Mouse (Mus musculus): Measurements from ENCODE around the gene Manba. TPM values are rescaled to one million over a fixed set of nuclear protein-coding genes. Genes with fewer than 3 reads are reported as not detected.

The Manba gene
- polyA plus RNA-seq (2016; fragmentation: Nextera tagmentation; extraction: Ambion mirVana), result 4.3 and 5.6 TPM in 2 replicates

GRCm38 (mm10) chr3:135485128-135485899, at the start of gene Manba:
Manba (plus strand) TSS chr3:135485611.
- Histone ChIP-seq H3K27ac (no peak within 1 kb of the TSS), H3K27me3 (peaks cover 18% of the 10 kb centered on the region), H3K9ac (replicated peaks) (peak within 1 kb of the TSS; percentile 65), H3K4me3 (replicated peaks) (peak within 1 kb of the TSS; percentile 60), H3K9me3 (no peaks in the 10 kb centered on the region), H3K4me1 (replicated peaks) (peaks cover 5% of the 10 kb centered on the region; the same call in 1 of the 2 replicates), H3K36me3 (no peaks in the 10 kb centered on the region), H3K4me2 (peak within 1 kb of the TSS; percentile 97)
- WGBS, result 3% methylated on average over 48 of the region's 48 CpGs
- peak; percentile 85 for ATAC-seq (ENCODE audit: insufficient number of reproducible peaks, insufficient read depth, low FRiP score, low TSS enrichment, low read depth)

- Histone ChIP-seq H3K4me2 (peak overlapping the region; percentile 58), H3K9ac (replicated peaks) (peak overlapping the region; percentile 63), H3K27ac (peak overlapping the region; percentile 100), H3K27me3 (no peaks in the 10 kb centered on the region), H3K9me3 (no peaks in the 10 kb centered on the region), H3K36me3 (peaks cover 4% of the 10 kb centered on the region; the same call in 1 of the 2 replicates), H3K4me1 (replicated peaks) (peaks cover 14% of the 10 kb centered on the region), H3K4me3 (replicated peaks) (peak overlapping the region; percentile 98)
- WGBS, result 44% methylated on average over 14 of the region's 14 CpGs
- no peak for ATAC-seq (ENCODE audit: insufficient number of reproducible peaks, insufficient read depth, low FRiP score, low TSS enrichment, low read depth)
These were observed 48.4 kb upstream of the Manba start for GRCm38 (mm10) chr3:135436901-135437616.

- peaks cover 15% of the 10 kb centered on the region for H3K4me1 ChIP-seq (replicated peaks)
- ATAC-seq (ENCODE audit: insufficient number of reproducible peaks, insufficient read depth, low FRiP score, low TSS enrichment, low read depth), result peak; percentile 94
- WGBS, result under 1% methylated on average over 56 of the region's 56 CpGs
These were observed 47.5 kb upstream of the Manba start, which contains the start of gene Ube2d3 for GRCm38 (mm10) chr3:135437758-135438495. Ube2d3 (plus strand) TSS chr3:135438149.

GRCm38 (mm10) chr3:135438531-135438912, 46.9 kb upstream of the Manba start:
- peaks cover 21% of the 10 kb centered on the region for H3K4me1 ChIP-seq (replicated peaks)
- H3K9ac ChIP-seq (replicated peaks), result peak overlapping the region; percentile 96
- H3K27ac ChIP-seq, result peak overlapping the region; percentile 100
- no peaks in the 10 kb centered on the region for H3K27me3 ChIP-seq
- peaks cover 11% of the 10 kb centered on the region for H3K36me3 ChIP-seq
- H3K9me3 ChIP-seq, result no peaks in the 10 kb centered on the region
- ATAC-seq (ENCODE audit: insufficient number of reproducible peaks, insufficient read depth, low FRiP score, low TSS enrichment, low read depth), result peak; percentile 80
- peak overlapping the region; percentile 97 for H3K4me2 ChIP-seq
- under 1% methylated on average over 36 of the region's 50 CpGs for WGBS
- H3K4me3 ChIP-seq (replicated peaks), result peak overlapping the region; percentile 98

More at GRCm38 (mm10) chr3:135437758-135438495, 47.5 kb upstream of the Manba start, which contains the start of gene Ube2d3:
- peak within 1 kb of the TSS; percentile 98 for H3K4me3 ChIP-seq (replicated peaks)
- H3K27ac ChIP-seq, result peak within 1 kb of the TSS; percentile 100
- peaks cover 5% of the 10 kb centered on the region for H3K36me3 ChIP-seq
- H3K27me3 ChIP-seq, result no peaks in the 10 kb centered on the region
- H3K9ac ChIP-seq (replicated peaks), result peak within 1 kb of the TSS; percentile 96
- H3K4me2 ChIP-seq, result peak within 1 kb of the TSS; percentile 97
- H3K9me3 ChIP-seq, result no peaks in the 10 kb centered on the region

- peak; percentile 71 for ATAC-seq (ENCODE audit: insufficient number of reproducible peaks, insufficient read depth, low FRiP score, low TSS enrichment, low read depth)
- 1% methylated on average over 56 of the region's 76 CpGs for WGBS
- H3K27me3 ChIP-seq, result no peaks in the 10 kb centered on the region
These were observed 46.4 kb upstream of the Manba start for GRCm38 (mm10) chr3:135438913-135439531.

GRCm38 (mm10) chr3:135439651-135440050, 45.8 kb upstream of the Manba start:
- Histone ChIP-seq H3K9ac (replicated peaks) (peak overlapping the region; percentile 96), H3K4me3 (replicated peaks) (peak overlapping the region; percentile 98), H3K4me1 (replicated peaks) (peaks cover 21% of the 10 kb centered on the region), H3K27ac (peak overlapping the region; percentile 100), H3K4me2 (peak overlapping the region; percentile 97), H3K36me3 (peaks cover 15% of the 10 kb centered on the region), H3K27me3 (no peaks in the 10 kb centered on the region), H3K9me3 (no peaks in the 10 kb centered on the region)
- no peak for ATAC-seq (ENCODE audit: insufficient number of reproducible peaks, insufficient read depth, low FRiP score, low TSS enrichment, low read depth)
- WGBS, result 4% methylated on average over 15 of the region's 15 CpGs

More at GRCm38 (mm10) chr3:135438913-135439531, 46.4 kb upstream of the Manba start:
- Histone ChIP-seq H3K9ac (replicated peaks) (peak overlapping the region; percentile 96), H3K4me2 (peak overlapping the region; percentile 97), H3K9me3 (no peaks in the 10 kb centered on the region), H3K36me3 (peaks cover 15% of the 10 kb centered on the region), H3K4me3 (replicated peaks) (peak overlapping the region; percentile 98), H3K4me1 (replicated peaks) (peaks cover 21% of the 10 kb centered on the region), H3K27ac (peak overlapping the region; percentile 100)

- Histone ChIP-seq H3K9me3 (no peaks in the 10 kb centered on the region), H3K4me3 (replicated peaks) (peak overlapping the region; percentile 98), H3K27me3 (no peaks in the 10 kb centered on the region), H3K4me1 (replicated peaks) (peaks cover 21% of the 10 kb centered on the region), H3K36me3 (peaks cover 19% of the 10 kb centered on the region), H3K4me2 (peak overlapping the region; percentile 97), H3K27ac (0 out of 2 replicates have a peak overlapping the region, but pooled peaks have one; percentile 100), H3K9ac (replicated peaks) (peak overlapping the region; percentile 96)
- ATAC-seq (ENCODE audit: insufficient number of reproducible peaks, insufficient read depth, low FRiP score, low TSS enrichment, low read depth), result no peak
- 24% methylated on average over 7 of the region's 7 CpGs for WGBS
These were observed 45.2 kb upstream of the Manba start for GRCm38 (mm10) chr3:135440221-135440620.

- Histone ChIP-seq H3K4me2 (peak overlapping the region; percentile 97), H3K27ac (no peak overlapping the region), H3K9me3 (no peaks in the 10 kb centered on the region), H3K9ac (replicated peaks) (peak overlapping the region; percentile 96), H3K4me3 (replicated peaks) (peak overlapping the region; percentile 98), H3K27me3 (no peaks in the 10 kb centered on the region), H3K36me3 (peaks cover 19% of the 10 kb centered on the region), H3K4me1 (replicated peaks) (peaks cover 21% of the 10 kb centered on the region)
- ATAC-seq (ENCODE audit: insufficient number of reproducible peaks, insufficient read depth, low FRiP score, low TSS enrichment, low read depth), result no peak
- 52% methylated on average over 10 of the region's 10 CpGs for WGBS
These were observed 44.8 kb upstream of the Manba start for GRCm38 (mm10) chr3:135440621-135441020.

GRCm38 (mm10) chr3:135444930-135445329, 40.5 kb upstream of the Manba start:
- no peak overlapping the region for H3K9ac ChIP-seq (replicated peaks)
- ATAC-seq (ENCODE audit: insufficient number of reproducible peaks, insufficient read depth, low FRiP score, low TSS enrichment, low read depth), result no peak
- peaks cover 18% of the 10 kb centered on the region for H3K4me1 ChIP-seq (replicated peaks)
- no peak overlapping the region for H3K27ac ChIP-seq
- H3K36me3 ChIP-seq, result peaks cover 33% of the 10 kb centered on the region
- no peaks in the 10 kb centered on the region for H3K9me3 ChIP-seq
- H3K4me3 ChIP-seq (replicated peaks), result no peak overlapping the region
- H3K27me3 ChIP-seq, result no peaks in the 10 kb centered on the region
- H3K4me2 ChIP-seq, result no peak overlapping the region

GRCm38 (mm10) chr3:135458981-135459380, 26.4 kb upstream of the Manba start:
- Histone ChIP-seq H3K9me3 (no peaks in the 10 kb centered on the region), H3K4me1 (replicated peaks) (no peaks in the 10 kb centered on the region), H3K27ac (no peak overlapping the region), H3K27me3 (no peaks in the 10 kb centered on the region), H3K4me2 (no peak overlapping the region), H3K9ac (replicated peaks) (no peak overlapping the region), H3K4me3 (replicated peaks) (no peak overlapping the region), H3K36me3 (peaks cover 66% of the 10 kb centered on the region)
- no peak for ATAC-seq (ENCODE audit: insufficient number of reproducible peaks, insufficient read depth, low FRiP score, low TSS enrichment, low read depth)
